Mouse (Mus musculus) liver, adult 2 months (tissue): Measurements from ENCODE around the gene Rbm7.

Source experiments
- CTCF ChIP-seq: fragments of 200-500 bp; IDR thresholded peaks from 2 replicates; pipeline ENCODE4 v1.5.1; 2011; ENCODE audit warnings: low read depth, low read length, control low read depth
- POLR2A ChIP-seq: fragments of 200-500 bp; IDR thresholded peaks from 2 replicates; pipeline ENCODE4 v1.6.1; 2011; ENCODE audit warnings: low read length, control low read depth; ENCODE audit not compliant: insufficient read depth; ENCODE audit errors: extremely low read depth

DNA sequence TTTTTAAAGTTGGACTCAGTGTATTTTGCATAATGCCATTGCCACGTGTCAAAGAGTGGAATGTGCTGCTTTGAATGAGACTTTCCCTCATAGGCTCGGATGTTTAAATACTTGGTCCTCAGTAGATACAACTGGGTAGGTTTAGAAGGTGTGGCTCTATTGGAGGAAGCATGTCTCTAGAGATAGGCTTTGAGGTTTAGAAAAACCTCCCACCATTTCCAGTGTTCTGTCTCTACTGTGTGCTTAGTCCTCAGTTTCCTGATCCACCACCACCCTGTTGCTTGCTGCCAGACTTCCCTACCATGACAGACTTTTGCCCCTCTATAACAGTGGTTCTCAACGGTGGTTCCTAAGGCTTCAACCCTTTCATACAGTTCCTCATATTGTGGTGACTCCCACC, 37.1 kb upstream of the Rbm7 start:
- TF ChIP-seq CTCF (no peak), POLR2A (no peak)
